Mouse (Mus musculus): ENCODE results near the gene Zfyve27. TPM values are rescaled to one million over a fixed set of nuclear protein-coding genes. Genes with fewer than 3 reads are reported as not detected.
A peak's percentile ranks its signal among the peaks of the same experiment; 100 is the strongest.

The Zfyve27 gene
- polyA plus RNA-seq, 1 experiment from 2014 or later, result 35.1 TPM

DNA sequence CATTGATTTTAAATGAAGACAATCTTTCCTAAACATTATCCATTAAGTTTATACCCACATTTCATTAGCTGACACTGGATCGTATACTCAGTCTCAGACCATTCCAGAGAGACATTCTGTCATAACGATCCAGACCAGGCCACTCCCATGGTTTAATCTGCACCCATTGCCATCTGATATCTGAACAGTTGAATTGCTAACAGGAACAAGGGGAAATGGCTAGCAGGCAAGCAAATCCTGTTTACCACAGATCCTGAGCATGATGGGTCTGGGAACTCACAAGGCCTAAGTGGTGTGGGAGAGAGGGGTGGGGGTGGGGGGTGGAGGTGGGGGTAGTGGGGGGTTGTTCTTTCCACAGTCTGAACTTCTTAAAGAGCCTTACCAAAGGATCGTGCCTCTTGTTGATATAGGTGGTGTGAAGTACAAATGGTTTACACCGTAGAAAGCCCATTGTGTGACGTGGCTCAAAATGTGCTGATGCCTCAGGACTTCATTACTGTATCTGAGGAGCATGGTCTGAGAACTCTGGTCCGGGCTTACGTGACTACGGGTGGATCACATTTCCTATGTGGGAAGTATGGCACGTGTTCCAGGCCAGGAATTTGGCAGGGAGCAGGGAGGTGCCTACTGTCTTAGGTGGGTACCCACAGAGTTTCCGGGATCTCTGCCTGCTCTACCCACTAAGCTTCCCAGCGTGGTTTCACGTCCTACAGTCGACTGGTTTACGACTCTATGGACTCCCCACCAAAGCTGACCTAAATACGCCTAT, 25.1 kb upstream of the Zfyve27 start:
- no peaks in the 10 kb centered on the region for H3K4me1 ChIP-seq (replicated peaks; ENCODE audit: control insufficient read depth, insufficient read depth, low read length)
- 91% methylated on average over 15 of the region's 15 CpGs for WGBS
- DNase-seq (ENCODE audit: low spot score) (no peak), ATAC-seq (ENCODE audit: low FRiP score) (no peak)
- H3K9me3 ChIP-seq (ENCODE audit: control insufficient read depth, low read length), result no peaks in the 10 kb centered on the region
- no peak overlapping the region for H3K9ac ChIP-seq
- H3K27ac ChIP-seq, result no peak overlapping the region
- H3K4me3 ChIP-seq (replicated peaks; ENCODE audit: low read length), result no peak overlapping the region
- H3K27me3 ChIP-seq (ENCODE audit: control insufficient read depth, insufficient read depth, low read length), result no peaks in the 10 kb centered on the region
- no peaks in the 10 kb centered on the region for H3K36me3 ChIP-seq (replicated peaks; ENCODE audit: control insufficient read depth, insufficient read depth)
- no peak overlapping the region for H3K4me2 ChIP-seq (replicated peaks)

DNA sequence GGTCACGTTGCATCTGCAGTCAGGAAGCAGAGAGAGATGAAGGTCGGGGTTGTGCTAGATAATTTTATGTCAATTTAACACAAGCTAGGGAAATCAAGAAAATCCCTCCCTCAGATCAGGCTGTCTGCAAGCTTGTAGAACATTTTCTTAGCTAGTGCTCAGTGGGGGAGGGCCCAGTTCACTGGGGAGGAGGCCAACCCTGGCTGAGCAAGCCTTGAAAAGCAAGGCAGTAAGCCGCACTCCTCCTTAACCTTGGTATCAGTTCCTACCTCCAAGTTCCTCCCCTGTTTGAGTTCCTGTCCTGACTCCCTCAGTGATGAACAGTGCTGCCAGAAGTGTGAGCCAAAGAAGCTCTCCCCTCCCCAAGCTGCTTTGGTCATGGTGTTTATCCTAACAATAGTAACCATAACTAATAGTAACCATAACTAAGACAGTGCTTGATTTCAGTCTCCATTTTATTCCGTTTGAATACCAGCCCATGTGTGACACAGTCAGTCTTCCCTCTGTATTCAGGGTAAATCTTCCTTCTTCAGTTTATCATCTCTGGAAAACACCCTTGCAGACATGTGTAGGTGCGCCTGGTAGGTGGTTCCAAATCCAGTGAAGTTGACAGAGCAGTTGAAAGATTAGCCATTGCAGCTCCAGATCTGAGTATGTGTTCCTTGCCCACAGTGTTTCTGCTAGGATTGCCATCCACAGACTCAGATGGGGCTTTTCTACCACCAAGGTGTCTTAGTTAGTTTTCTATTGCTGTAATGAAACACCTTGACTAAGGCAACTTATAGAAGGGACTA, 23.8 kb upstream of the Zfyve27 start:
- Histone ChIP-seq H3K4me2 (replicated peaks) (no peak overlapping the region), H3K4me1 (replicated peaks; ENCODE audit: control insufficient read depth, insufficient read depth, low read length) (no peaks in the 10 kb centered on the region), H3K4me3 (replicated peaks; ENCODE audit: low read length) (no peak overlapping the region), H3K9me3 (ENCODE audit: control insufficient read depth, low read length) (no peaks in the 10 kb centered on the region), H3K27me3 (ENCODE audit: control insufficient read depth, insufficient read depth, low read length) (no peaks in the 10 kb centered on the region), H3K9ac (no peak overlapping the region), H3K36me3 (replicated peaks; ENCODE audit: control insufficient read depth, insufficient read depth) (no peaks in the 10 kb centered on the region), H3K27ac (no peak overlapping the region)
- WGBS, result 87% methylated on average over 5 of the region's 5 CpGs
- ATAC-seq (ENCODE audit: low FRiP score) (no peak), DNase-seq (ENCODE audit: low spot score) (no peak)

DNA sequence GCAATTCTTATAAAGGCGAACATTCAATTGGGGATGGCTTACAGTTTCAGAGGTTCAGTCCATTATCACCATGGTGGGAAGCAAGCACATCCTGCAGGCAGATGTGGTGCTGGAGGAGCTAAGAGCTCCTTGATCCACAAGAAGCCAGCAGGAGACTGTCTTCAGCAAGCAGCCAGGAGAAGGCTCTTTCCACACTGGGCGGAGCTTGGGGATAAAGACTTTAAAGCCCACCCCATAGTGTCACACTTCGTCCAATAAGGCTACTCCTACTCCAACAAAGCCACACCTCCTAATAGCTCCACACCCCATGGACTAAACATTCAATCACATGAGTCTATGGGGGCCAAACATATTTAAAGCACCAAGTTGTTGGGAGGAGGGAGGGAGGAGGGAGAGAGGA, 21.8 kb upstream of the Zfyve27 start:
- WGBS, result 77% methylated on average over 3 of the region's 3 CpGs
- no peak overlapping the region for H3K9ac ChIP-seq
- H3K4me3 ChIP-seq (replicated peaks; ENCODE audit: low read length), result no peak overlapping the region
- DNase-seq (ENCODE audit: low spot score), result no peak
- H3K9me3 ChIP-seq (ENCODE audit: control insufficient read depth, low read length), result no peaks in the 10 kb centered on the region
- no peak overlapping the region for H3K4me2 ChIP-seq (replicated peaks)
- H3K4me1 ChIP-seq (replicated peaks; ENCODE audit: control insufficient read depth, insufficient read depth, low read length), result no peaks in the 10 kb centered on the region; the same call in 1 of the 2 replicates
- H3K27me3 ChIP-seq (ENCODE audit: control insufficient read depth, insufficient read depth, low read length), result peaks cover 12% of the 10 kb centered on the region; the same call in 1 of the 2 replicates
- H3K27ac ChIP-seq, result no peak overlapping the region
- no peaks in the 10 kb centered on the region for H3K36me3 ChIP-seq (replicated peaks; ENCODE audit: control insufficient read depth, insufficient read depth)
- no peak for ATAC-seq (ENCODE audit: low FRiP score)

DNA sequence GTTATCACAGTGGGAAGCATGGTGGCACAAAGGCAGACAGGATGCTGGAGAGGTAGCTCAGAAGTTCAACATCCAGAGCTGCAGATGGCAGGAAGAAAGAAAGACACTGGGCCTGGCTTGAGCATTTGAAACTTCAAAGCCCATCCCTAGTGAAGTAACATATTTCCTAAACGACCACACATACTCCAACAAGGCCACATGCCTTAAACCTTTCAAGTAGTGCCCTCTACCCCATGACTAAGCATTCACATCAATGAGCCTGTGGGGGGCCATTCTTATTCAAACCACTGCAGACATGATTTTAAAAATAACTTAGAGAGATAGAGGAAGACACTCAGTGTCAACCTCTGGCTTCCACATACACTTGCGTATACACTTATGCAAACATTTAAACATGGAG, 21.0 kb upstream of the Zfyve27 start:
- peaks cover 2% of the 10 kb centered on the region; the same call in 1 of the 2 replicates for H3K4me1 ChIP-seq (replicated peaks; ENCODE audit: control insufficient read depth, insufficient read depth, low read length)
- H3K4me3 ChIP-seq (replicated peaks; ENCODE audit: low read length), result no peak overlapping the region
- no peak for ATAC-seq (ENCODE audit: low FRiP score)
- H3K9me3 ChIP-seq (ENCODE audit: control insufficient read depth, low read length), result no peaks in the 10 kb centered on the region
- H3K4me2 ChIP-seq (replicated peaks), result no peak overlapping the region
- no peak overlapping the region for H3K27ac ChIP-seq
- no peak overlapping the region for H3K9ac ChIP-seq
- peaks cover 14% of the 10 kb centered on the region; the same call in 1 of the 2 replicates for H3K27me3 ChIP-seq (ENCODE audit: control insufficient read depth, insufficient read depth, low read length)
- no peaks in the 10 kb centered on the region for H3K36me3 ChIP-seq (replicated peaks; ENCODE audit: control insufficient read depth, insufficient read depth)
- WGBS, result 76% methylated on average over 2 of the region's 2 CpGs
- DNase-seq (ENCODE audit: low spot score), result no peak

DNA sequence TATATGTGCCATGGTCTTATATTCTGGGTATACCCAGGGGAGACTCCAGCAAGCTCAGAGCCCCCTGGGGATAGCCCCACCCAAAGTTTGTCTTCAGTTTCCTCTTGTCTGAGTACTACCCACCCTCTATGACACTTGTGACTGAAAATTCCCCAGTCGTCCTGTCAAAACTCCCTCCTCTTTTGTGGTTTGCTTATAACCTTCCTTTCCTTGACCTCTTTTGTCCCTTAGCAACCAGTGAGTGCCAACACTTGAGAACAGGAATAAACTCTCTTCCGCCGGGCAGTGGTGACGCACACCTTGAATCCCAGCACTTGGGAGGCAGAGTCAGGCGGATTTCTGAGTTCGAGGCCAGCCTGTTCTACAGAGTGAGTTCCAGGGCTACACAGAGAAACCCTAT, 19.7 kb upstream of the Zfyve27 start:
- DNase-seq (ENCODE audit: low spot score), result no peak
- H3K4me1 ChIP-seq (replicated peaks; ENCODE audit: control insufficient read depth, insufficient read depth, low read length), result peaks cover 13% of the 10 kb centered on the region; the same call in 1 of the 2 replicates
- H3K4me2 ChIP-seq (replicated peaks), result no peak overlapping the region
- no peak overlapping the region for H3K27ac ChIP-seq
- no peak overlapping the region for H3K9ac ChIP-seq
- H3K4me3 ChIP-seq (replicated peaks; ENCODE audit: low read length), result no peak overlapping the region
- H3K9me3 ChIP-seq (ENCODE audit: control insufficient read depth, low read length), result no peaks in the 10 kb centered on the region
- ATAC-seq (ENCODE audit: low FRiP score), result no peak
- 52% methylated on average over 6 of the region's 6 CpGs for WGBS
- no peaks in the 10 kb centered on the region for H3K36me3 ChIP-seq (replicated peaks; ENCODE audit: control insufficient read depth, insufficient read depth)
- H3K27me3 ChIP-seq (ENCODE audit: control insufficient read depth, insufficient read depth, low read length), result peaks cover 27% of the 10 kb centered on the region

DNA sequence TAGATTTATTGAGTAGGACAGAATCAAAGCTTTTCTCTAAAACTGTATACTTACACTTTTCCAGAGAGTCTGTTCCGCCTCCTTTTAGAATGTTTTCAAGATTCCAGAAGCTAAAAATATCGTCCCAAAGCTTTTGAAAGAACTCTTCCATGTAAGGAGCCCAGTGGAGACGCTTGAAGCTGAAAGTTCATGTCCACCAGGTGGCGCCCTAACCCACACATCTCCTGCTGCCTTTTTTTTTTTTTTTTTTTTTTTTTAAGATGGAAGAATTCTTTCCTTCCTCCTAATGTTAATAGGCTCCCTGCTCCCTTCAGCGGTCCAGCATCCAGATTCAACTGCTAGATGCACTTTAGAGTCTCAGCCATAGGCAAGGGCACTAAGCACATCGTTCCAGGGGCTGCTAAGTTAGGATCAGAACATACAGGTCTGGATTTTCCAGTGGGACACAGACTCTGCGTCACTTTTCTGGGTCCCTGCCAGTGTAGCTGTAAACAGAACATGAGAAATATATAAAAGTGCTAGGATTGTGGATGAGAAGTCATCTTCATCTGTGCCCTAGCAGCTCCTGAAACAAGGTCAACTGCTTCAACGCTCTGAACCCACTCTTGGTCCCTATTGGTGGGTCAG, 19.1 kb upstream of the Zfyve27 start:
- peak; percentile 86 for DNase-seq (ENCODE audit: low spot score)
- Histone ChIP-seq H3K27ac (no peak overlapping the region), H3K9ac (no peak overlapping the region), H3K36me3 (replicated peaks; ENCODE audit: control insufficient read depth, insufficient read depth) (no peaks in the 10 kb centered on the region), H3K27me3 (ENCODE audit: control insufficient read depth, insufficient read depth, low read length) (peaks cover 31% of the 10 kb centered on the region), H3K4me3 (replicated peaks; ENCODE audit: low read length) (no peak overlapping the region), H3K4me2 (replicated peaks) (no peak overlapping the region), H3K4me1 (replicated peaks; ENCODE audit: control insufficient read depth, insufficient read depth, low read length) (peaks cover 13% of the 10 kb centered on the region; the same call in 1 of the 2 replicates), H3K9me3 (ENCODE audit: control insufficient read depth, low read length) (no peaks in the 10 kb centered on the region)
- whole genome bisulfite sequencing, result 29% methylated on average over 8 of the region's 8 CpGs
- ATAC-seq (ENCODE audit: low FRiP score), result no peak

DNA sequence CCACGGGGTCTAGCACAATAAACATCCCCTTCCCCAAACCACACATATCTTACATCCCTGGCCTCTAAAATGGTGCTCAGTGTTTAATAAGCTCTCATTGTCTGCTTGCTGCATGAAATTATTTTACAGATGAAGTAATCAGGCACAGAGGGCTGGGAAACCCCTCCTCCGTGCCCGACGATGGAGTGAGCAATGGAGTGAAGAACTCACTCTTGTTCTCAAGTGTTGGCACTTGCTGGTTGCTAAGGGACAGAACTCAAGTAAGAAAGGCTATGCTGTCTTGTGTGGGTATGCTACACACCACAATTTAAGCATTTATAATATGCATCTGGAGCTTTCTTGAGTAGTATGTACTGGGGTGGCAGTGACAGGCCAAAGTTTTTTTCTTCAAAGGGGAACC, 18.5 kb upstream of the Zfyve27 start:
- Histone ChIP-seq H3K36me3 (replicated peaks; ENCODE audit: control insufficient read depth, insufficient read depth) (no peaks in the 10 kb centered on the region), H3K4me2 (replicated peaks) (no peak overlapping the region), H3K4me3 (replicated peaks; ENCODE audit: low read length) (no peak overlapping the region), H3K27me3 (ENCODE audit: control insufficient read depth, insufficient read depth, low read length) (peaks cover 31% of the 10 kb centered on the region), H3K9ac (no peak overlapping the region), H3K27ac (no peak overlapping the region), H3K4me1 (replicated peaks; ENCODE audit: control insufficient read depth, insufficient read depth, low read length) (peaks cover 13% of the 10 kb centered on the region; the same call in 1 of the 2 replicates), H3K9me3 (ENCODE audit: control insufficient read depth, low read length) (no peaks in the 10 kb centered on the region)
- DNase-seq (ENCODE audit: low spot score), result no peak
- WGBS, result 64% methylated on average over 4 of the region's 4 CpGs
- ATAC-seq (ENCODE audit: low FRiP score), result no peak

DNA sequence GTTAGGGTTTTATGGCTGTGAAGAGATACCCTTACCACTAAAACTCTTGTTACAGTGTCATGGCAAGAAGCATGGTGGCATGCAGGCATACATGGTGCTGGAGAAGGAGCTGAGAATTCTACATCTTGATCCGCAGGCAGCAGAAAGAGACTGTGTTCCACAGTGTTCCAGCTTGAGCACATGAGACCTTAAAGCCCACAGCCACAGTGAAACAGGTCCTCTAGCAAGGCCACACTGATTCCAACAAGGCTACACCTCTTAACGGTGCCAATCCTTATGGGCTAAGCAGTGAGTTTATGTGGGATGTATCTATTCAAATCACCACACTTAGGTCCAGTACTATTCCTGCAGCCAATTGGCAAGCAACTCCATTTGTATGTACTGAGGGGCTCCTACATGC, 18.0 kb upstream of the Zfyve27 start:
- WGBS, result 94% methylated on average over 2 of the region's 2 CpGs
- Histone ChIP-seq H3K9me3 (ENCODE audit: control insufficient read depth, low read length) (no peaks in the 10 kb centered on the region), H3K4me3 (replicated peaks; ENCODE audit: low read length) (no peak overlapping the region), H3K4me1 (replicated peaks; ENCODE audit: control insufficient read depth, insufficient read depth, low read length) (peaks cover 13% of the 10 kb centered on the region; the same call in 1 of the 2 replicates), H3K36me3 (replicated peaks; ENCODE audit: control insufficient read depth, insufficient read depth) (no peaks in the 10 kb centered on the region), H3K27me3 (ENCODE audit: control insufficient read depth, insufficient read depth, low read length) (peaks cover 31% of the 10 kb centered on the region), H3K9ac (no peak overlapping the region), H3K4me2 (replicated peaks) (no peak overlapping the region), H3K27ac (no peak overlapping the region)
- no peak for DNase-seq (ENCODE audit: low spot score)
- ATAC-seq (ENCODE audit: low FRiP score), result no peak

All from hindbrain, embryonic 14.5 days (tissue).